Mouse (Mus musculus) C3H10T1/2 (cell line): Measurements from ENCODE around the gene Vmn1r34. TPM values are rescaled to one million over a fixed set of nuclear protein-coding genes. Genes with fewer than 3 reads are reported as not detected.

Experiments used
- polyA plus RNA-seq, 2 experiments: library from polyadenylated mRNA; unstranded; fragments of >200 nt; fragmentation: generic; extraction: Trizol; gene quantifications; one replicate each; pipeline ENCODE4 v1.2.1; 2012; ENCODE audit warnings: missing spikeins in 2 of 2

Gene Vmn1r34
- not detected for polyA plus RNA-seq

GRCm38 (mm10) chr6:66643779-66644178 is at the start of gene Vmn1r34:
Gene Vmn1r34 (minus strand): TSS chr6:66643879.

GRCm38 (mm10) chr6:66685806-66686205 is 42.1 kb upstream of the Vmn1r34 start, which contains the start of gene Vmn1r35:
Gene Vmn1r35 (minus strand): TSS chr6:66685906.

DNA sequence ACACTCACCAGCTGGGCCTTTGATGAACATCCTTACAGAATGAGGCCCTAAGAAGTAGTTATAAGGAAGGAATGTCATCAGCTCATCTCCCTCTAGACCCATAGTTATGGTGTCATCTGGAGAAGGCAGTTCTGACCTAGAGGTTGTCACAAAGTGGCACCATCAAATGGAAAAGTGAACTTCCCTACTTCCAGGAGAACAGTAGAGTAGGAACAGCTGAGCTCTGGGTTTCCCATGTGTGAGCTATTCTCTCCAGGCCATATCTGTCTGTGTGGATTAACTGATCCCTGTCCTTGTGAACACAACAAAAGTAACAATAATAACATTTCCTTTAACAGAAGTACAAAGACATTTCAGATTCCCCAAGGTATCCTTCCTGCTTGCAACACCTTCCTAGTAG is 25.5 kb downstream of the Vmn1r34 start, which contains the start of gene Vmn1r33:
Gene Vmn1r33 (minus strand): TSS at position 101 of the 400 bp plus-strand sequence.

Other genes starting within 250 kb of the Vmn1r34 start
- 10 to 100 TPM in 1 of 2 experiments, 1 to 10 TPM in 1; 4.7 to 28.7 TPM for gene Mad2l1, start 108.5 kb downstream of the Vmn1r34 start, polyA plus RNA-seq
- not detected for gene Vmn1r32, start 83.8 kb downstream of the Vmn1r34 start, polyA plus RNA-seq
- not detected for gene Vmn1r33, start 25.6 kb downstream of the Vmn1r34 start, polyA plus RNA-seq
- not detected for gene Vmn1r35, start 42.0 kb upstream of the Vmn1r34 start, polyA plus RNA-seq
- gene Vmn1r36, start 75.3 kb upstream of the Vmn1r34 start, polyA plus RNA-seq, result not detected
- not detected for gene Vmn1r37, start 85.5 kb upstream of the Vmn1r34 start, polyA plus RNA-seq
- not detected for gene Vmn1r38, start 138.7 kb upstream of the Vmn1r34 start, polyA plus RNA-seq
- not detected for gene Vmn1r39, start 166.7 kb upstream of the Vmn1r34 start, polyA plus RNA-seq